Mouse (Mus musculus): ENCODE results near the gene Vmn1r49.
"Not testable (repeated sequence)": the region's sequence is repeated elsewhere in the genome, so short reads cannot be mapped to it uniquely, and the experiment has no call there.

Gene Vmn1r49

GRCm38 (mm10) chr6:90078406-90078805, at the start of gene Vmn1r49:
TSS of gene Vmn1r49 (minus strand) at chr6:90078506.
- no peak for DNase-seq (ENCODE audit: low read depth, low spot score)

DNA sequence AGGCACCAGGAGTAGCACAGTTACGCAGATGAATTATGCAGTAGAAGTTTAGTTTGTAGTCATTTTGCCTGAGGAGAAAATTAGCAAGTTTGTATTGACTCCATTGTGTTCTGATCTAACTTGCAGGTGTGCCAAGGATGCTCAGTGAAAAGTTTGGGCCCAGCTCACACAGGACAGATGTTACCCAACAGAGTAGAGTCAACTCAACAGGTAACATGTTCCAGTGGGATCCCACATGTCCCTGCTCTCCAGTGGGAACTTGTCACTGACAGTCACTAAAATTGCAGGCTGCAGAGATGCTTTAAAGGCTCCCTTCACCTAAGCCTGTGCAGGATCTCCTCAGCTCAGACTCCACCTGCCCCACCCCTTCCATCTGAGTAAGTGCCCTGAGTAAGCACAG, 44.0 kb upstream of the Vmn1r49 start, which contains the start of gene Vmn1r51:
Vmn1r51 (plus strand) TSS at position 301 of the 400 bp plus-strand sequence.
- not testable (repeated sequence) for DNase-seq (ENCODE audit: low read depth, low spot score)

- no peak for DNase-seq (ENCODE audit: low read depth, low spot score)
Observed at GRCm38 (mm10) chr6:90101130-90101529, 22.8 kb upstream of the Vmn1r49 start, which contains the start of gene Vmn1r50. TSS of gene Vmn1r50 (plus strand) at chr6:90101430.

DNA sequence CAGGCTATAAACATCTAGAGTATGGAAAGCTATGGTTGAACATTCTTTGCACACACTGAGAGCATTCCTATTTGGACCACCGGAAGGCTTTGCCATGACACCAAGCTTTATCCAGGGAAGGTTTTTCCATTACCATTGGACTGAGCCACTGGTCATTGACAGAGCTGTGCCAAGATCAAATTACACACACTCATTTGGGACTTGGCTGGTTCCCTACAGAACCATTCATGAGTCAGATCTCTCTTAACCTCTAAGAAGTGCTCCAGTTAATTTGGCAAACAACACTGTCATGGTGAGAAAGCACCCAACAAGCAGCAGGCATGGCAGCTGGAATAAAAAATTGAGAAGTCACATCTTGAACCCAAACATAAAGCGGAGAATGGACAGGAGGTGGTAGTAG, 22.3 kb upstream of the Vmn1r49 start:
- DNase-seq (ENCODE audit: low read depth, low spot score), result no peak

DNA sequence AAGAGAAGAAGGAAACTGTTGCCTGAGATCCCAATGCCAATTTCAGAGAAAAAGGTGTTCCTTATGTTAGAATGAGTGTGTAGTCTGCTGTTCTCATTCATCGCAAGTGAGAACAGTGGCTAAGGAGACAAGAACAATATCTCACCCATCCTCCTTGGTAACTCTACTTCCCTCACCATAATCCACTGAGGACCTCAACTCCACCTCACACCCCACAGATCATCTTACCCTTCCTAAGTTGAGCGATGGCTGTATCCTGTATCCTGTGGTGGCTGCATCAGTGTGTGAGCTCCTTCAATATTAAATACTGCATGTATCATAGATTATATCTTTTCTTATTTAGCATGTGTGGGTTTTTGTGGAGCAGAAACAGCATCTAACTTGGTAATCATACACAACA, 41.6 kb downstream of the Vmn1r49 start, which contains the start of gene Vmn1r48:
Vmn1r48 (minus strand) TSS at position 101 of the 400 bp plus-strand sequence.
- not testable (repeated sequence) for DNase-seq (ENCODE audit: low read depth, low spot score)
